Mouse (Mus musculus): ENCODE measurements around the gene Ccl22.

Ccl22 gene

GRCm38 (mm10) chr8:94778895-94779533 is 33.6 kb downstream of the Ccl22 start:
- DNase-seq (ENCODE audit: low spot score in 2 of 2), result no peak

- DNase-seq (ENCODE audit: low spot score in 2 of 2), result no peak
Measured at GRCm38 (mm10) chr8:94779534-94780294, 34.3 kb downstream of the Ccl22 start.

- DNase-seq (ENCODE audit: low spot score in 2 of 2), result no peak
Measured at GRCm38 (mm10) chr8:94780491-94781154, 35.2 kb downstream of the Ccl22 start.

GRCm38 (mm10) chr8:94781155-94781837 is 35.9 kb downstream of the Ccl22 start:
- peak in 1 of 2 experiments; percentile 25 for DNase-seq (ENCODE audit: low spot score in 2 of 2)

GRCm38 (mm10) chr8:94781838-94782235 is 36.4 kb downstream of the Ccl22 start:
- DNase-seq (ENCODE audit: low spot score in 2 of 2), result no peak

GRCm38 (mm10) chr8:94783890-94784289 is 38.5 kb downstream of the Ccl22 start:
- DNase-seq (ENCODE audit: low spot score in 2 of 2), result no peak

GRCm38 (mm10) chr8:94785247-94785985 is 40.0 kb downstream of the Ccl22 start:
- peak in 1 of 2 experiments; percentile 41 for DNase-seq (ENCODE audit: low spot score in 2 of 2)

- no peak for DNase-seq (ENCODE audit: low spot score in 2 of 2)
Measured at GRCm38 (mm10) chr8:94785995-94786595, 40.7 kb downstream of the Ccl22 start.

GRCm38 (mm10) chr8:94787524-94788501 is 42.4 kb downstream of the Ccl22 start:
- peak; percentile 58 to 63 for DNase-seq (ENCODE audit: low spot score in 2 of 2)

- DNase-seq (ENCODE audit: low spot score in 2 of 2), result no peak
Measured at GRCm38 (mm10) chr8:94789256-94789955, 44.0 kb downstream of the Ccl22 start.

GRCm38 (mm10) chr8:94794368-94794767 is 49.0 kb downstream of the Ccl22 start:
- DNase-seq (ENCODE audit: low spot score in 2 of 2), result no peak

GRCm38 (mm10) chr8:94794782-94795181 is 49.4 kb downstream of the Ccl22 start:
- no peak for DNase-seq (ENCODE audit: low spot score in 2 of 2)

GRCm38 (mm10) chr8:94800278-94800968 is 55.0 kb downstream of the Ccl22 start:
- no peak for DNase-seq (ENCODE audit: low spot score in 2 of 2)
